Mouse (Mus musculus): ENCODE results near the gene Tdp2. TPM values are rescaled to one million over a fixed set of nuclear protein-coding genes. Genes with fewer than 3 reads are reported as not detected.

Gene Tdp2
- polyA plus RNA-seq, 1 experiment: 30.2 TPM

DNA sequence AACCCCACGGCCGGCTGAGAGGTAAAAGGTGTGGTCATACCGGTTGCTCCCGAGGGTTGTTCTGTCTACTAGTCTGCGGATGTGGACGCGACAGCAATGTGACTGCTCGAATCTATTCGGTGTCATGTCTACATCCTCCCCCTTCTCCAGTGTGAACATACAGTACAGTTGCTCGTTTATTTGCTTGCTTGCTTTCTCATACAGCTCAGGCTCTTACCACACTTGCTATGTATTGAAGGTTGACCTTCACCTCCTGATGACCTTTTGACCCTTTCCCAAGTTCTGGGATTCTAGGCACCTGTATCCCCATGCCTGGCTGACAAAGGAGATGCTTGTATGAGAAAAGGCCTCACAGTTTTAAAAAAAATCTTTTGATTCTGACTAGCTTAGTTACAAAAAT is 36.3 kb downstream of the Tdp2 start:
- no peak for DNase-seq (ENCODE audit: extremely low spot score in 1 of 2, low spot score in 1 of 2)

- DNase-seq (ENCODE audit: extremely low spot score in 1 of 2, low spot score in 1 of 2): no peak
These were observed 36.8 kb downstream of the Tdp2 start for GRCm38 (mm10) chr13:24868233-24868632.

DNA sequence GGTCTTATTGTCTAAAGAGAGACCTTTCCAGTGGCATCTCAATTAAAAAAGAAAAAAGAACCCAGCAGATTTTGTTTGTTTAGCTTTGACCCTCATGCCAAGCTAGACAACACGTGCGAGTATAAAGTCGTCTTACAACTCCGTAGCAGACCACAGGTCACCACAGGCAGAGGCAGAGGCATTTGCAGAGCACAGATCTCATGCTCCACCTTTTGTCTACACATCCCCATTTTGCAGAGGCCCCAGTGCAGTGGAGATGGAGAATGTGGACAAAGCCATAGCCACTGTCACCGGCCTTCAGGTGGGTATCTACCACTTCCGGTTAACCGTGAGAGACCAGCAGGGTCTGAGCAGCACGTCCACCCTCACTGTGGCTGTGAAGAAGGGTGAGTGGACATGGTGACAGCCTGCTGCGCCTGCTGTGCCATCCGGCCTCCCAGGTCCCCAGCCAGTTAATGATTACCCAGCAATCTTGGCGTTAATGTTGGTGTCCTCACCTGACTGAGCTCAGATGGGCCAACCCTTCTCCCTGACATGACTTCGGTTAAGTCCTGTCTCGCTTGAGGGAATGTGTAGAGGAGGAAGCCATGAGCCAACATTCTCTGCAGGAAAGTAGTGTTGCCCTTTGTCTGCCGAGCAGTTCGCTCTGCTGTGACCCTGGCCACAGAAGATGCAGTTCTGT is 48.0 kb downstream of the Tdp2 start:
- no peak for DNase-seq (ENCODE audit: extremely low spot score in 1 of 2, low spot score in 1 of 2)

- no peak for DNase-seq (ENCODE audit: extremely low spot score in 1 of 2, low spot score in 1 of 2)
These were observed 48.7 kb downstream of the Tdp2 start for GRCm38 (mm10) chr13:24880208-24880607.

- DNase-seq (ENCODE audit: extremely low spot score in 1 of 2, low spot score in 1 of 2): no peak
These were observed 49.2 kb downstream of the Tdp2 start for GRCm38 (mm10) chr13:24880704-24881103.

GRCm38 (mm10) chr13:24882411-24882810 is 50.9 kb downstream of the Tdp2 start:
- DNase-seq (ENCODE audit: extremely low spot score in 1 of 2, low spot score in 1 of 2): no peak

DNA sequence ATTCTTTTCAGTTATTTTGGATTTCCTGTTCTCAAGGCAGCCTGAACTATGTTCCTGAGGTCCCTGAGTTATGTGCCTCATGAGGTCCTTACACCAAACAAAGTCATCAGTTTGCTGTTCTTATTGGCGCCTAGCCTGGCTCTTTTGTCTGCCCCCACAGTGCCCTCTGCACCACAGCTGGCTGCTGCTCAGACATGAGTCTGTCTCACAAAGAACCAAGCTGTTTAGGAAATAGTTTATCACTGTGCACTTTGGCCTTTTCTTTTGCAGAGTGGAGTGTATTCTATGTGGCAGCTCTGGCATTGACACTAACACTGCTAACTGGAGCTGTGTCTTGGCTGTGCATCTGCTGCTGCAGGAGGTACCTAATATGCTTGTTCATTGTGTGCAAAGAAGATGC is 58.1 kb downstream of the Tdp2 start:
- no peak for DNase-seq (ENCODE audit: extremely low spot score in 1 of 2, low spot score in 1 of 2)

Other genes with a start within 250 kb of the Tdp2 start
- 28.2 and 33.2 TPM in 2 replicates for gene Ripor2, start 249.5 kb upstream of the Tdp2 start, polyA plus RNA-seq (2012; rRNA removed)
- 0.22 and 0.34 TPM in 2 replicates for gene Armh2, start 90.4 kb upstream of the Tdp2 start, polyA plus RNA-seq (2012; rRNA removed)
- gene Gmnn, start 69.8 kb upstream of the Tdp2 start, polyA plus RNA-seq (2012; rRNA removed): 5.8 and 8.1 TPM in 2 replicates
- gene BC005537, start 30.0 kb upstream of the Tdp2 start, polyA plus RNA-seq (2012; rRNA removed): 139 and 148 TPM in 2 replicates
- gene Acot13, start 139 bp upstream of the Tdp2 start, polyA plus RNA-seq (2012; rRNA removed): 148 and 246 TPM in 2 replicates
- gene D130043K22Rik, start 13.5 kb downstream of the Tdp2 start, polyA plus RNA-seq (2012; rRNA removed): 10.8 and 13.1 TPM in 2 replicates
- 42.5 and 44.2 TPM in 2 replicates for gene Aldh5a1, start 106.0 kb downstream of the Tdp2 start, polyA plus RNA-seq (2012; rRNA removed)
- gene Gpld1, start 111.5 kb downstream of the Tdp2 start, polyA plus RNA-seq (2012; rRNA removed): 18.5 and 18.6 TPM in 2 replicates
- gene Mrs2, start 188.7 kb downstream of the Tdp2 start, polyA plus RNA-seq (2012; rRNA removed): 38.1 and 47.1 TPM in 2 replicates
- 8.7 and 10.0 TPM in 2 replicates for gene Dcdc2a, start 224.3 kb downstream of the Tdp2 start, polyA plus RNA-seq (2012; rRNA removed)